Mouse (Mus musculus) CH12.LX (cell line): Measurements from ENCODE around the gene Cenph.

Experiments used
- CTCF ChIP-seq, 2 experiments: IDR thresholded peaks in 1 of 2; conservative IDR thresholded peaks in 1 of 2; 2 replicates each; pipeline ENCODE4 v1.5.1; 2011 to 2012; ENCODE audit warnings: low read depth in 2 of 2, low read length in 2 of 2, improper control_type of control experiment in 1 of 2, inconsistent platforms in 1 of 2, mild to moderate bottlenecking in 1 of 2, moderate library complexity in 1 of 2
- EP300 ChIP-seq: IDR thresholded peaks from 2 replicates; pipeline ENCODE4 v1.6.1; 2011; ENCODE audit warnings: low read length, improper control_type of control experiment
- GABPA ChIP-seq: IDR thresholded peaks from 2 replicates; pipeline ENCODE4 v1.6.1; 2012; ENCODE audit warnings: low read depth, low read length, improper control_type of control experiment, inconsistent platforms; ENCODE audit not compliant: insufficient replicate concordance
- JUND ChIP-seq: conservative IDR thresholded peaks from 2 replicates; pipeline ENCODE4 v1.6.1; 2011; ENCODE audit warnings: low read depth, low read length, improper control_type of control experiment
- NELFE ChIP-seq: IDR thresholded peaks from 2 replicates; pipeline ENCODE4 v1.6.1; 2011; ENCODE audit warnings: low read depth, low read length, improper control_type of control experiment
- NRF1 ChIP-seq: IDR thresholded peaks from 2 replicates; pipeline ENCODE4 v1.6.1; 2014; ENCODE audit warnings: low read depth, mild to moderate bottlenecking, inconsistent platforms, low read length, improper control_type of control experiment, moderate library complexity
- POLR2A ChIP-seq: IDR thresholded peaks from 2 replicates; pipeline ENCODE4 v1.6.1; 2011; ENCODE audit warnings: low read depth, mild to moderate bottlenecking, improper control_type of control experiment, low read length
- POLR2AphosphoS2 ChIP-seq: IDR thresholded peaks from 2 replicates; pipeline ENCODE4 v1.6.1; 2011; ENCODE audit warnings: low read depth, low read length, improper control_type of control experiment
- RCOR1 ChIP-seq: conservative IDR thresholded peaks from 2 replicates; pipeline ENCODE4 v1.6.1; 2012; ENCODE audit warnings: low read depth, mild to moderate bottlenecking, inconsistent platforms, low read length, improper control_type of control experiment
- TCF12 ChIP-seq: IDR thresholded peaks from 2 replicates; pipeline ENCODE4 v1.6.1; 2014; ENCODE audit warnings: low read depth, mild to moderate bottlenecking, inconsistent platforms, low read length, improper control_type of control experiment
- ZC3H11A ChIP-seq: IDR thresholded peaks from 2 replicates; pipeline ENCODE4 v1.6.1; 2012; ENCODE audit warnings: low read depth, mild to moderate bottlenecking, inconsistent platforms, low read length, improper control_type of control experiment

GRCm38 (mm10) chr13:100721656-100722055 is 54.0 kb downstream of the Cenph start:
- TF ChIP-seq POLR2A (no peak), CTCF (conservative IDR thresholded peaks at IDR 0.05 in 1 of 2, IDR thresholded peaks at IDR 0.05 in 1 of 2; ENCODE audit: low read depth in 2 of 2, low read length in 2 of 2) (no peak), RCOR1 (no peak), EP300 (no peak), ZC3H11A (no peak), TCF12 (no peak), NELFE (no peak), NRF1 (no peak), GABPA (no peak), JUND (no peak), POLR2AphosphoS2 (no peak)
